Mouse (Mus musculus): ENCODE measurements at regions not wholly inside any gene's neighbourhood (a gene's known extent, or its start where the extent isn't known, plus 50 kb on each side); places are given as distances from the start of the nearest gene placed in this dataset.

GRCm38 (mm10) chr13:107944831-107945230 is 99.4 kb upstream of the Smim15 start:
- intact Hi-C loops (cut with DNase I): no loop called here
- DNase-seq (ENCODE audit: low spot score in 2 of 2): peak; percentile 15 to 31

GRCm38 (mm10) chr13:107942979-107943378 is 101.3 kb upstream of the Smim15 start:
- DNase-seq (ENCODE audit: low spot score in 2 of 2): no peak
- intact Hi-C loops (cut with DNase I): no loop called here

- DNase-seq (ENCODE audit: low spot score in 2 of 2): no peak
- intact Hi-C loops (cut with DNase I): no loop called here
Observed at GRCm38 (mm10) chr13:107942297-107942962, 101.8 kb upstream of the Smim15 start.

GRCm38 (mm10) chr13:107939916-107940646 is 104.2 kb upstream of the Smim15 start:
- intact Hi-C loops (cut with DNase I): no loop called here

GRCm38 (mm10) chr13:107935611-107936010 is 108.6 kb upstream of the Smim15 start:
- intact Hi-C loops (cut with DNase I): no loop called here
- no peak for DNase-seq (ENCODE audit: low spot score in 2 of 2)

More at GRCm38 (mm10) chr13:107939916-107940646, 104.2 kb upstream of the Smim15 start:
- DNase-seq (ENCODE audit: low spot score in 2 of 2): no peak

- no peak for DNase-seq (ENCODE audit: low spot score in 2 of 2)
- intact Hi-C loops (cut with DNase I): no loop called here
Observed at GRCm38 (mm10) chr13:107934691-107935090, 109.6 kb upstream of the Smim15 start.

- intact Hi-C loops (cut with DNase I): no loop called here
- no peak for DNase-seq (ENCODE audit: low spot score in 2 of 2)
Observed at GRCm38 (mm10) chr13:107933598-107934571, 110.4 kb upstream of the Smim15 start.

- no peak for DNase-seq (ENCODE audit: low spot score in 2 of 2)
- intact Hi-C loops (cut with DNase I): no loop called here
Observed at GRCm38 (mm10) chr13:107932423-107933032, 111.7 kb upstream of the Smim15 start.

GRCm38 (mm10) chr13:107931216-107931615 is 113.0 kb upstream of the Smim15 start:
- no peak for DNase-seq (ENCODE audit: low spot score in 2 of 2)
- intact Hi-C loops (cut with DNase I): no loop called here

- intact Hi-C loops (cut with DNase I): no loop called here
- DNase-seq (ENCODE audit: low spot score in 2 of 2): no peak
Observed at GRCm38 (mm10) chr13:107927499-107928215, 116.6 kb upstream of the Smim15 start.

GRCm38 (mm10) chr13:107925470-107925869 is 118.8 kb upstream of the Smim15 start:
- intact Hi-C loops (cut with DNase I): no loop called here
- DNase-seq (ENCODE audit: low spot score in 2 of 2): no peak

- intact Hi-C loops (cut with DNase I): no loop called here
- DNase-seq (ENCODE audit: low spot score in 2 of 2): peak in 1 of 2 experiments; percentile 39
Observed at GRCm38 (mm10) chr13:107923129-107924114, 120.8 kb upstream of the Smim15 start.

GRCm38 (mm10) chr13:107919403-107919802 is 124.8 kb upstream of the Smim15 start:
- no peak for DNase-seq (ENCODE audit: low spot score in 2 of 2)
- intact Hi-C loops (cut with DNase I): no loop called here

GRCm38 (mm10) chr13:107918478-107918877 is 125.8 kb upstream of the Smim15 start:
- no peak for DNase-seq (ENCODE audit: low spot score in 2 of 2)
- intact Hi-C loops (cut with DNase I): no loop called here

GRCm38 (mm10) chr13:107918065-107918464 is 126.2 kb upstream of the Smim15 start:
- no peak for DNase-seq (ENCODE audit: low spot score in 2 of 2)

GRCm38 (mm10) chr13:107917564-107917963 is 126.7 kb upstream of the Smim15 start:
- no peak for DNase-seq (ENCODE audit: low spot score in 2 of 2)

More at GRCm38 (mm10) chr13:107918065-107918464, 126.2 kb upstream of the Smim15 start:
- intact Hi-C loops (cut with DNase I): no loop called here

GRCm38 (mm10) chr13:107910125-107910524 is 134.1 kb upstream of the Smim15 start:
- intact Hi-C loops (cut with DNase I): no loop called here
- DNase-seq (ENCODE audit: low spot score in 2 of 2): no peak

More at GRCm38 (mm10) chr13:107917564-107917963, 126.7 kb upstream of the Smim15 start:
- intact Hi-C loops (cut with DNase I): no loop called here

Measured in left cerebral cortex, postnatal 14 days (tissue).